Mouse (Mus musculus) lung, embryonic 15.5 days (tissue): ENCODE results near the gene C130026I21Rik. TPM values are rescaled to one million over a fixed set of nuclear protein-coding genes. Genes with fewer than 3 reads are reported as not detected.
"Not testable (repeated sequence)": the region's sequence is repeated elsewhere in the genome, so short reads cannot be mapped to it uniquely, and the experiment has no call there.

Experiments
- ATAC-seq: fragments of 200-750 bp; cut with Nextera tagmentation; 2 replicates; pipeline ENCODE4 v1.8.0; 2017; ENCODE audit warnings: moderate number of reproducible peaks, borderline replicate concordance; ENCODE audit not compliant: low FRiP score, low TSS enrichment; ENCODE audit errors: extremely low read depth
- H3K27ac ChIP-seq: fragments of 300-500 bp; sonication (generic); 2 replicates; pipeline ENCODE4 v1.5.1; 2015; ENCODE audit warnings: moderate library complexity, mild to moderate bottlenecking, inconsistent platforms
- H3K27me3 ChIP-seq: fragments of 300-500 bp; sonication (generic); 2 replicates; pipeline ENCODE4 v1.6.1; 2015; ENCODE audit warnings: inconsistent platforms
- H3K36me3 ChIP-seq: fragments of 300-500 bp; sonication (generic); 2 replicates; pipeline ENCODE4 v1.6.1; 2015; ENCODE audit warnings: inconsistent platforms
- H3K4me1 ChIP-seq: fragments of 300-500 bp; sonication (generic); 2 replicates; pipeline ENCODE4 v1.6.1; 2015; ENCODE audit warnings: inconsistent platforms
- H3K4me2 ChIP-seq: fragments of 300-500 bp; sonication (generic); 2 replicates; pipeline ENCODE4 v1.6.1; 2015; ENCODE audit warnings: inconsistent platforms, mild to moderate bottlenecking, moderate library complexity
- H3K4me3 ChIP-seq: fragments of 300-500 bp; sonication (generic); 2 replicates; pipeline ENCODE4 v1.5.1; 2015; ENCODE audit warnings: mild to moderate bottlenecking, inconsistent platforms
- H3K9ac ChIP-seq: fragments of 300-500 bp; sonication (generic); 2 replicates; pipeline ENCODE4 v1.6.1; 2015; ENCODE audit warnings: inconsistent platforms
- H3K9me3 ChIP-seq: fragments of 300-500 bp; sonication (generic); 2 replicates; pipeline ENCODE4 v1.6.1; 2016; ENCODE audit warnings: inconsistent platforms
- WGBS: fragments of 180-500 bp; shearing (Covaris S2); methylation state at CpG from one replicate; pipeline ENCODE4 v1.1.7; 2015; 5-methylcytosine and 5-hydroxymethylcytosine counted together
- polyA plus RNA-seq: library from polyadenylated mRNA; unstranded; fragments of >200 nt; fragmentation: Nextera tagmentation; extraction: Ambion mirVana; gene quantifications from 2 replicates; pipeline ENCODE4 v1.2.1, GENCODE M21; 2015

Gene C130026I21Rik
- polyA plus RNA-seq, 1 experiment from 2014 or later: 0.44 TPM

GRCm38 (mm10) chr1:85206531-85206930 lies 63.8 kb downstream of the C130026I21Rik start:
- not testable (repeated sequence) for H3K27ac ChIP-seq, H3K9ac ChIP-seq, H3K4me1 ChIP-seq, H3K27me3 ChIP-seq, H3K9me3 ChIP-seq, ATAC-seq, H3K4me2 ChIP-seq, H3K36me3 ChIP-seq, H3K4me3 ChIP-seq
- 49% methylated on average over 1 of the region's 2 CpGs for WGBS

- not testable (repeated sequence) for H3K4me3 ChIP-seq, ATAC-seq, H3K36me3 ChIP-seq, H3K27ac ChIP-seq, H3K4me1 ChIP-seq, H3K9me3 ChIP-seq, H3K27me3 ChIP-seq, H3K9ac ChIP-seq, H3K4me2 ChIP-seq
- WGBS: 77% methylated on average over 3 of the region's 4 CpGs
Measured at GRCm38 (mm10) chr1:85199523-85199922, 70.8 kb downstream of the C130026I21Rik start.

- H3K4me1 ChIP-seq, H3K9me3 ChIP-seq, H3K27me3 ChIP-seq, H3K4me2 ChIP-seq, H3K36me3 ChIP-seq, H3K9ac ChIP-seq, H3K27ac ChIP-seq, ATAC-seq, H3K4me3 ChIP-seq: not testable (repeated sequence)
Measured at GRCm38 (mm10) chr1:85198647-85199350, 71.6 kb downstream of the C130026I21Rik start.

GRCm38 (mm10) chr1:85196732-85197131 lies 73.6 kb downstream of the C130026I21Rik start:
- WGBS: 56% methylated on average over 4 of the region's 4 CpGs
- H3K27me3 ChIP-seq, H3K4me1 ChIP-seq, H3K9me3 ChIP-seq, H3K27ac ChIP-seq, H3K4me3 ChIP-seq, ATAC-seq, H3K4me2 ChIP-seq, H3K36me3 ChIP-seq, H3K9ac ChIP-seq: not testable (repeated sequence)

- not testable (repeated sequence) for H3K9ac ChIP-seq, H3K27me3 ChIP-seq, ATAC-seq, H3K27ac ChIP-seq, H3K9me3 ChIP-seq, H3K4me1 ChIP-seq, H3K4me3 ChIP-seq, H3K4me2 ChIP-seq, H3K36me3 ChIP-seq
- 75% methylated on average over 5 of the region's 5 CpGs for WGBS
Measured at GRCm38 (mm10) chr1:85193761-85194160, 76.6 kb downstream of the C130026I21Rik start.

GRCm38 (mm10) chr1:85181981-85182380 lies 88.4 kb downstream of the C130026I21Rik start:
- H3K36me3 ChIP-seq, H3K9ac ChIP-seq, H3K9me3 ChIP-seq, H3K27ac ChIP-seq, ATAC-seq, H3K4me1 ChIP-seq, H3K4me2 ChIP-seq, H3K27me3 ChIP-seq, H3K4me3 ChIP-seq: not testable (repeated sequence)
- WGBS: 89% methylated on average over 2 of the region's 3 CpGs

- not testable (repeated sequence) for H3K27me3 ChIP-seq, H3K4me3 ChIP-seq, H3K4me2 ChIP-seq, H3K27ac ChIP-seq, H3K4me1 ChIP-seq, ATAC-seq, H3K36me3 ChIP-seq, H3K9ac ChIP-seq, H3K9me3 ChIP-seq
- 71% methylated on average over 4 of the region's 4 CpGs for WGBS
Measured at GRCm38 (mm10) chr1:85178971-85179370, 91.4 kb downstream of the C130026I21Rik start.

- H3K4me3 ChIP-seq, H3K27me3 ChIP-seq, H3K4me2 ChIP-seq, H3K27ac ChIP-seq, H3K9me3 ChIP-seq, H3K36me3 ChIP-seq, ATAC-seq, H3K9ac ChIP-seq, H3K4me1 ChIP-seq: not testable (repeated sequence)
- WGBS: 43% methylated on average over 2 of the region's 2 CpGs
Measured at GRCm38 (mm10) chr1:85162841-85163240, 107.5 kb downstream of the C130026I21Rik start.

GRCm38 (mm10) chr1:85155151-85155550 lies 115.2 kb downstream of the C130026I21Rik start:
- ATAC-seq, H3K27me3 ChIP-seq, H3K4me2 ChIP-seq, H3K4me1 ChIP-seq, H3K4me3 ChIP-seq, H3K27ac ChIP-seq, H3K36me3 ChIP-seq, H3K9ac ChIP-seq, H3K9me3 ChIP-seq: not testable (repeated sequence)
- 71% methylated on average over 4 of the region's 5 CpGs for WGBS

GRCm38 (mm10) chr1:85133671-85134070 lies 136.7 kb downstream of the C130026I21Rik start:
- 90% methylated on average over 22 of the region's 22 CpGs for WGBS
- not testable (repeated sequence) for ATAC-seq

GRCm38 (mm10) chr1:85121841-85122240 lies 148.5 kb downstream of the C130026I21Rik start:
- not testable (repeated sequence) for H3K4me2 ChIP-seq, H3K4me1 ChIP-seq, H3K36me3 ChIP-seq, H3K9ac ChIP-seq, H3K9me3 ChIP-seq, H3K27ac ChIP-seq, H3K4me3 ChIP-seq, ATAC-seq, H3K27me3 ChIP-seq
- WGBS: 86% methylated on average over 4 of the region's 4 CpGs

More at GRCm38 (mm10) chr1:85133671-85134070, 136.7 kb downstream of the C130026I21Rik start:
- H3K27ac ChIP-seq, H3K9me3 ChIP-seq, H3K4me3 ChIP-seq, H3K4me1 ChIP-seq, H3K36me3 ChIP-seq, H3K4me2 ChIP-seq, H3K9ac ChIP-seq, H3K27me3 ChIP-seq: not testable (repeated sequence)

- not testable (repeated sequence) for ATAC-seq, H3K4me3 ChIP-seq, H3K9ac ChIP-seq, H3K4me2 ChIP-seq, H3K27ac ChIP-seq, H3K4me1 ChIP-seq, H3K36me3 ChIP-seq, H3K9me3 ChIP-seq, H3K27me3 ChIP-seq
- WGBS: 68% methylated on average over 5 of the region's 6 CpGs
Measured at GRCm38 (mm10) chr1:85118341-85118740, 152.0 kb downstream of the C130026I21Rik start.

- H3K4me2 ChIP-seq, H3K4me1 ChIP-seq, H3K36me3 ChIP-seq, H3K9me3 ChIP-seq, H3K4me3 ChIP-seq, ATAC-seq, H3K27ac ChIP-seq, H3K27me3 ChIP-seq, H3K9ac ChIP-seq: not testable (repeated sequence)
- 48% methylated on average over 4 of the region's 6 CpGs for WGBS
Measured at GRCm38 (mm10) chr1:85117537-85117936, 152.8 kb downstream of the C130026I21Rik start.
